Mouse (Mus musculus) forebrain, embryonic 14.5 days (tissue): ENCODE measurements at regions not wholly inside any gene's neighbourhood (a gene's known extent, or its start where the extent isn't known, plus 50 kb on each side); places are given as distances from the start of the nearest gene placed in this dataset.

ENCODE experiments used
- ATAC-seq: fragments of 200-750 bp; cut with Nextera tagmentation; 2 replicates; pipeline ENCODE4 v1.8.0; 2017; ENCODE audit warnings: mild to moderate bottlenecking, moderate library complexity
- DNase-seq: peaks from one replicate; pipeline ENCODE4 v3.0.0-alpha.2; 2015; ENCODE audit warnings: low spot score
- H3K27ac ChIP-seq: fragments of 300-500 bp; sonication (generic); 2 replicates; pipeline ENCODE4 v1.5.1; 2014; ENCODE audit warnings: low read depth, mild to moderate bottlenecking, control low read depth, low read length, moderate library complexity
- H3K27me3 ChIP-seq: fragments of 300-500 bp; sonication (generic); replicated peaks from 2 replicates; pipeline ENCODE4 v1.6.1; 2014; ENCODE audit warnings: low read length, control low read depth, mixed read lengths; ENCODE audit not compliant: control insufficient read depth, insufficient read depth
- H3K36me3 ChIP-seq: fragments of 300-500 bp; sonication (generic); 2 replicates; pipeline ENCODE4 v1.6.1; 2014; ENCODE audit warnings: low read length, control low read depth; ENCODE audit not compliant: control insufficient read depth, insufficient read depth
- H3K4me1 ChIP-seq: fragments of 300-500 bp; sonication (generic); 2 replicates; pipeline ENCODE4 v1.6.1; 2014; ENCODE audit warnings: antibody characterized with exemption, low read length, control low read depth; ENCODE audit not compliant: control insufficient read depth, insufficient read depth
- H3K4me2 ChIP-seq: fragments of 300-500 bp; sonication (generic); 2 replicates; pipeline ENCODE4 v1.6.1; 2014; ENCODE audit warnings: mild to moderate bottlenecking, control low read depth, low read length
- H3K4me3 ChIP-seq: fragments of 300-500 bp; sonication (generic); 2 replicates; pipeline ENCODE4 v1.5.1; 2014; ENCODE audit warnings: low read depth, low read length, control low read depth
- H3K9ac ChIP-seq: fragments of 300-500 bp; sonication (generic); 2 replicates; pipeline ENCODE4 v1.6.1; 2014; ENCODE audit warnings: mild to moderate bottlenecking, low read length, control low read depth, moderate library complexity
- H3K9me3 ChIP-seq: fragments of 300-500 bp; sonication (generic); replicated peaks from 2 replicates; pipeline ENCODE4 v1.6.1; 2016; ENCODE audit warnings: low read length, control low read depth, mixed read lengths; ENCODE audit not compliant: control insufficient read depth
- WGBS: fragments of 180-500 bp; shearing (Covaris S2); extraction: QIAGEN DNeasy Blood & Tissue Kit; methylation state at CpG from one replicate; pipeline ENCODE4 v1.1.7; 2014; 5-methylcytosine and 5-hydroxymethylcytosine counted together

GRCm38 (mm10) chr8:127932276-127932675 is 426.1 kb upstream of the Nrp1 start:
- 71% methylated on average over 1 of the region's 1 CpGs for WGBS
- DNase-seq, result peak; percentile 67

GRCm38 (mm10) chr8:127936792-127937435 is 421.5 kb upstream of the Nrp1 start:
- H3K27ac ChIP-seq, result peak overlapping the region; percentile 52

More at GRCm38 (mm10) chr8:127932276-127932675, 426.1 kb upstream of the Nrp1 start:
- H3K27ac ChIP-seq, result no peak overlapping the region
- H3K36me3 ChIP-seq, result no peaks in the 10 kb centered on the region
- no peaks in the 10 kb centered on the region for H3K9me3 ChIP-seq
- H3K4me3 ChIP-seq, result no peak overlapping the region
- H3K27me3 ChIP-seq, result no peaks in the 10 kb centered on the region
- ATAC-seq, result no peak
- H3K4me2 ChIP-seq, result no peak overlapping the region
- peaks cover 5% of the 10 kb centered on the region; the same call in 1 of the 2 replicates for H3K4me1 ChIP-seq
- no peak overlapping the region for H3K9ac ChIP-seq

GRCm38 (mm10) chr8:127939284-127939985 is 419.0 kb upstream of the Nrp1 start:
- DNase-seq, result peak; percentile 77
- Histone ChIP-seq H3K27ac (peak overlapping the region; percentile 65; the same call in 1 of the 2 replicates), H3K27me3 (no peaks in the 10 kb centered on the region), H3K4me2 (no peak overlapping the region), H3K36me3 (no peaks in the 10 kb centered on the region), H3K4me1 (peaks cover 19% of the 10 kb centered on the region), H3K9ac (no peak overlapping the region), H3K9me3 (no peaks in the 10 kb centered on the region), H3K4me3 (no peak overlapping the region)
- peak; percentile 82 for ATAC-seq
- WGBS, result 21% methylated on average over 7 of the region's 7 CpGs

More at GRCm38 (mm10) chr8:127936792-127937435, 421.5 kb upstream of the Nrp1 start:
- DNase-seq (peak; percentile 77), ATAC-seq (peak; percentile 71)
- Histone ChIP-seq H3K4me3 (no peak overlapping the region), H3K27me3 (no peaks in the 10 kb centered on the region), H3K4me2 (no peak overlapping the region), H3K9me3 (no peaks in the 10 kb centered on the region), H3K9ac (no peak overlapping the region), H3K36me3 (no peaks in the 10 kb centered on the region), H3K4me1 (peaks cover 19% of the 10 kb centered on the region)
- WGBS, result 24% methylated on average over 6 of the region's 6 CpGs

GRCm38 (mm10) chr8:127939986-127940359 is 418.4 kb upstream of the Nrp1 start:
- 21% methylated on average over 5 of the region's 5 CpGs for WGBS
- 0 out of 2 replicates have a peak, but pooled peaks have one; percentile 25 for ATAC-seq

GRCm38 (mm10) chr8:127942319-127942718 is 416.1 kb upstream of the Nrp1 start:
- peaks cover 14% of the 10 kb centered on the region for H3K4me1 ChIP-seq
- no peak overlapping the region for H3K4me2 ChIP-seq
- ATAC-seq (no peak), DNase-seq (no peak)
- no peak overlapping the region for H3K27ac ChIP-seq
- H3K36me3 ChIP-seq, result no peaks in the 10 kb centered on the region
- no peaks in the 10 kb centered on the region for H3K27me3 ChIP-seq
- no peak overlapping the region for H3K4me3 ChIP-seq
- H3K9me3 ChIP-seq, result no peaks in the 10 kb centered on the region
- H3K9ac ChIP-seq, result no peak overlapping the region

More at GRCm38 (mm10) chr8:127939986-127940359, 418.4 kb upstream of the Nrp1 start:
- H3K4me3 ChIP-seq, result no peak overlapping the region
- no peak for DNase-seq
- H3K9me3 ChIP-seq, result no peaks in the 10 kb centered on the region
- no peak overlapping the region for H3K9ac ChIP-seq
- H3K27ac ChIP-seq, result 0 out of 2 replicates have a peak overlapping the region, but pooled peaks have one; percentile 65
- H3K4me2 ChIP-seq, result no peak overlapping the region
- H3K27me3 ChIP-seq, result no peaks in the 10 kb centered on the region
- no peaks in the 10 kb centered on the region for H3K36me3 ChIP-seq
- peaks cover 19% of the 10 kb centered on the region for H3K4me1 ChIP-seq

- no peaks in the 10 kb centered on the region for H3K27me3 ChIP-seq
- H3K36me3 ChIP-seq, result no peaks in the 10 kb centered on the region
- ATAC-seq (no peak), DNase-seq (no peak)
- peaks cover 2% of the 10 kb centered on the region; the same call in 1 of the 2 replicates for H3K4me1 ChIP-seq
- no peak overlapping the region for H3K4me3 ChIP-seq
- H3K9me3 ChIP-seq, result no peaks in the 10 kb centered on the region
- no peak overlapping the region for H3K27ac ChIP-seq
- no peak overlapping the region for H3K4me2 ChIP-seq
- H3K9ac ChIP-seq, result no peak overlapping the region
Observed at GRCm38 (mm10) chr8:127944955-127945498, 413.4 kb upstream of the Nrp1 start.

- H3K9me3 ChIP-seq, result no peaks in the 10 kb centered on the region
- 51% methylated on average over 1 of the region's 1 CpGs for WGBS
- H3K27ac ChIP-seq, result no peak overlapping the region
- DNase-seq (no peak), ATAC-seq (no peak)
- no peaks in the 10 kb centered on the region for H3K36me3 ChIP-seq
- H3K27me3 ChIP-seq, result no peaks in the 10 kb centered on the region
- H3K4me1 ChIP-seq, result peaks cover 11% of the 10 kb centered on the region; the same call in 1 of the 2 replicates
- no peak overlapping the region for H3K9ac ChIP-seq
- H3K4me2 ChIP-seq, result no peak overlapping the region
- no peak overlapping the region for H3K4me3 ChIP-seq
Observed at GRCm38 (mm10) chr8:127957571-127957970, 400.8 kb upstream of the Nrp1 start.

- Histone ChIP-seq H3K27me3 (no peaks in the 10 kb centered on the region), H3K4me2 (no peak overlapping the region), H3K9me3 (no peaks in the 10 kb centered on the region), H3K9ac (no peak overlapping the region), H3K36me3 (no peaks in the 10 kb centered on the region), H3K4me1 (peaks cover 11% of the 10 kb centered on the region; the same call in 1 of the 2 replicates), H3K27ac (no peak overlapping the region), H3K4me3 (no peak overlapping the region)
- peak; percentile 80 for DNase-seq
- peak; percentile 79; the same call in 1 of the 2 replicates for ATAC-seq
- WGBS, result 42% methylated on average over 12 of the region's 12 CpGs
Observed at GRCm38 (mm10) chr8:127958351-127959044, 399.9 kb upstream of the Nrp1 start.
